Mouse (Mus musculus): Measurements from ENCODE around the gene A430078G23Rik. TPM values are rescaled to one million over a fixed set of nuclear protein-coding genes. Genes with fewer than 3 reads are reported as not detected.
A peak's percentile ranks its signal among the peaks of the same experiment; 100 is the strongest.

A430078G23Rik gene
- polyA plus RNA-seq, 1 experiment from 2014 or later: 0.38 TPM

GRCm38 (mm10) chr8:3387286-3387685, 34.1 kb downstream of the A430078G23Rik start:
- Histone ChIP-seq H3K4me1 (ENCODE audit: insufficient read depth, low read depth, low read length) (peaks cover 2% of the 10 kb centered on the region; the same call in 1 of the 2 replicates), H3K9me3 (ENCODE audit: low read length) (no peaks in the 10 kb centered on the region), H3K36me3 (ENCODE audit: insufficient read depth, low read length) (no peaks in the 10 kb centered on the region), H3K27ac (ENCODE audit: low read length) (no peak overlapping the region), H3K4me2 (replicated peaks; ENCODE audit: low read depth, low read length) (no peak overlapping the region), H3K9ac (replicated peaks; ENCODE audit: low read depth) (no peak overlapping the region), H3K27me3 (replicated peaks; ENCODE audit: insufficient read depth, low read length) (no peaks in the 10 kb centered on the region), H3K4me3 (ENCODE audit: low read depth, low read length) (no peak overlapping the region)
- 32% methylated on average over 6 of the region's 6 CpGs for WGBS
- TF ChIP-seq CTCF (IDR thresholded peaks at IDR 0.05) (peak; percentile 91), EP300 (IDR thresholded peaks at IDR 0.05) (no peak)
- peak; percentile 81 for DNase-seq (ENCODE audit: low spot score)
- ATAC-seq: peak; percentile 47

GRCm38 (mm10) chr8:3388591-3389338, 35.5 kb downstream of the A430078G23Rik start:
- no peaks in the 10 kb centered on the region for H3K27me3 ChIP-seq (replicated peaks; ENCODE audit: insufficient read depth, low read length)
- WGBS: 55% methylated on average over 9 of the region's 9 CpGs
- no peaks in the 10 kb centered on the region for H3K36me3 ChIP-seq (ENCODE audit: insufficient read depth, low read length)
- H3K9me3 ChIP-seq (ENCODE audit: low read length): no peaks in the 10 kb centered on the region
- ATAC-seq (no peak), DNase-seq (ENCODE audit: low spot score) (no peak)
- no peak for TF ChIP-seq EP300 (IDR thresholded peaks at IDR 0.05)
- no peak for TF ChIP-seq CTCF (IDR thresholded peaks at IDR 0.05)
- H3K4me1 ChIP-seq (ENCODE audit: insufficient read depth, low read depth, low read length): peaks cover 8% of the 10 kb centered on the region; the same call in 1 of the 2 replicates
- no peak overlapping the region for H3K4me3 ChIP-seq (ENCODE audit: low read depth, low read length)
- no peak overlapping the region for H3K4me2 ChIP-seq (replicated peaks; ENCODE audit: low read depth, low read length)
- H3K9ac ChIP-seq (replicated peaks; ENCODE audit: low read depth): no peak overlapping the region
- H3K27ac ChIP-seq (ENCODE audit: low read length): no peak overlapping the region

- H3K4me2 ChIP-seq (replicated peaks; ENCODE audit: low read depth, low read length): no peak overlapping the region
- WGBS: 79% methylated on average over 1 of the region's 1 CpGs
- TF ChIP-seq EP300 (IDR thresholded peaks at IDR 0.05): no peak
- TF ChIP-seq CTCF (IDR thresholded peaks at IDR 0.05): no peak
- H3K9ac ChIP-seq (replicated peaks; ENCODE audit: low read depth): no peak overlapping the region
- no peaks in the 10 kb centered on the region for H3K9me3 ChIP-seq (ENCODE audit: low read length)
- no peaks in the 10 kb centered on the region for H3K36me3 ChIP-seq (ENCODE audit: insufficient read depth, low read length)
- no peak for DNase-seq (ENCODE audit: low spot score)
- no peaks in the 10 kb centered on the region for H3K27me3 ChIP-seq (replicated peaks; ENCODE audit: insufficient read depth, low read length)
- peaks cover 13% of the 10 kb centered on the region for H3K4me1 ChIP-seq (ENCODE audit: insufficient read depth, low read depth, low read length)
- no peak for ATAC-seq
- no peak overlapping the region for H3K4me3 ChIP-seq (ENCODE audit: low read depth, low read length)
- H3K27ac ChIP-seq (ENCODE audit: low read length): no peak overlapping the region
Observed at GRCm38 (mm10) chr8:3389506-3389905, 36.3 kb downstream of the A430078G23Rik start.

- Histone ChIP-seq H3K4me3 (ENCODE audit: low read depth, low read length) (peak overlapping the region; percentile 63), H3K9me3 (ENCODE audit: low read length) (no peaks in the 10 kb centered on the region), H3K9ac (replicated peaks; ENCODE audit: low read depth) (peak overlapping the region; percentile 1; the same call in 1 of the 2 replicates), H3K36me3 (ENCODE audit: insufficient read depth, low read length) (no peaks in the 10 kb centered on the region), H3K27me3 (replicated peaks; ENCODE audit: insufficient read depth, low read length) (no peaks in the 10 kb centered on the region), H3K4me1 (ENCODE audit: insufficient read depth, low read depth, low read length) (peaks cover 13% of the 10 kb centered on the region), H3K4me2 (replicated peaks; ENCODE audit: low read depth, low read length) (peak overlapping the region; percentile 73), H3K27ac (ENCODE audit: low read length) (no peak overlapping the region)
- ATAC-seq (no peak), DNase-seq (ENCODE audit: low spot score) (no peak)
- 34% methylated on average over 4 of the region's 4 CpGs for WGBS
- TF ChIP-seq CTCF (IDR thresholded peaks at IDR 0.05): no peak
- TF ChIP-seq EP300 (IDR thresholded peaks at IDR 0.05): no peak
Observed at GRCm38 (mm10) chr8:3392293-3392692, 39.1 kb downstream of the A430078G23Rik start.

GRCm38 (mm10) chr8:3392771-3393710, 39.8 kb downstream of the A430078G23Rik start, which contains the start of gene Arhgef18:
Gene Arhgef18, plus strand, starts transcription at chr8:3393006.
- Histone ChIP-seq H3K9ac (replicated peaks; ENCODE audit: low read depth) (peak within 1 kb of the TSS; percentile 34), H3K27ac (ENCODE audit: low read length) (peak within 1 kb of the TSS; percentile 16; the same call in 1 of the 2 replicates), H3K4me1 (ENCODE audit: insufficient read depth, low read depth, low read length) (peaks cover 13% of the 10 kb centered on the region), H3K27me3 (replicated peaks; ENCODE audit: insufficient read depth, low read length) (no peaks in the 10 kb centered on the region), H3K9me3 (ENCODE audit: low read length) (no peaks in the 10 kb centered on the region), H3K4me3 (ENCODE audit: low read depth, low read length) (peak within 1 kb of the TSS; percentile 63), H3K4me2 (replicated peaks; ENCODE audit: low read depth, low read length) (peak within 1 kb of the TSS; percentile 73), H3K36me3 (ENCODE audit: insufficient read depth, low read length) (no peaks in the 10 kb centered on the region)
- TF ChIP-seq CTCF (IDR thresholded peaks at IDR 0.05) (peak; percentile 11; the same call in 1 of the 2 replicates), EP300 (IDR thresholded peaks at IDR 0.05) (no peak)
- 2% methylated on average over 47 of the region's 48 CpGs for WGBS
- ATAC-seq (peak; percentile 98), DNase-seq (ENCODE audit: low spot score) (peak; percentile 92)

GRCm38 (mm10) chr8:3394600-3394999, 41.4 kb downstream of the A430078G23Rik start:
- Histone ChIP-seq H3K27ac (ENCODE audit: low read length) (0 out of 2 replicates have a peak overlapping the region, but pooled peaks have one; percentile 33), H3K27me3 (replicated peaks; ENCODE audit: insufficient read depth, low read length) (no peaks in the 10 kb centered on the region), H3K9me3 (ENCODE audit: low read length) (no peaks in the 10 kb centered on the region), H3K4me3 (ENCODE audit: low read depth, low read length) (no peak overlapping the region), H3K4me1 (ENCODE audit: insufficient read depth, low read depth, low read length) (peaks cover 13% of the 10 kb centered on the region), H3K36me3 (ENCODE audit: insufficient read depth, low read length) (no peaks in the 10 kb centered on the region), H3K4me2 (replicated peaks; ENCODE audit: low read depth, low read length) (0 out of 2 replicates have a peak overlapping the region, but pooled peaks have one; percentile 27), H3K9ac (replicated peaks; ENCODE audit: low read depth) (no peak overlapping the region)
- ATAC-seq: no peak; the same call in 1 of the 2 replicates
- no peak for DNase-seq (ENCODE audit: low spot score)
- no peak for TF ChIP-seq EP300 (IDR thresholded peaks at IDR 0.05)
- TF ChIP-seq CTCF (IDR thresholded peaks at IDR 0.05): no peak
- WGBS: 32% methylated on average over 6 of the region's 6 CpGs
